ENCODE assay signal across 8 mouse cellular contexts in the genomic region with DNA sequence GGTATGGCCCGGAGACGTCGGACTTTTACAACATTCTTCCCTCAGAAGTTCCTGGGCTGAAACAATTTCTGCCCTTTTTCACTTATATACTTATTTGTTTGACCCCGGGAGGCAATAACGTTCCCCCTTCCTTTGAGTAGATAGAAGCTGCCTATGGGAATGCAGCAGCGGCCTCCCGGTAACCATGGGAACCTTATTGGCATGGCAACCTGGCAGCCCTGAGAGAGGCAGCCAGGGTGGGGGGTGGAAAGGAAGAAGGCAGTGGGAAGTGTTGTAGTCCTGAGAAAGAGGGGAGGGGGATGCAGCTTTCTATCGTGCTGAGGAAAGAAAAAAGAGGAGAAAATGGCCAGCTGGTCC. TPM values are rescaled to one million over a fixed set of nuclear protein-coding genes. Genes with fewer than 3 reads are reported as not detected.
DNase-seq lines count a peak whose midpoint lies in the region; ATAC-seq lines count a peak whose summit lies in the region.
"Had no signal": no experiment of that assay in that cellular context is flagged by ENCODE, and none has a peak within 500 bp of the region (broad histone marks: within the 10 kb centered on the region; RNA-seq: fewer than 3 reads in every experiment).

A gene (plus strand): TSS at position 221 of the 357 bp plus-strand sequence.

- peak within 1 kb of the TSS; percentile 16 for H3K4me3 ChIP-seq in hindbrain, embryonic 11.5 days (ENCODE audit: low read depth, low read length)

- peak within 1 kb of the TSS; percentile 40 for H3K9ac ChIP-seq in hindbrain, embryonic 11.5 days (ENCODE audit: low read depth, low read length)

- H3K4me2 ChIP-seq in hindbrain, embryonic 11.5 days (replicated peaks; ENCODE audit: low read depth, low read length) = peak within 1 kb of the TSS; percentile 31

- H3K36me3 ChIP-seq in hindbrain, embryonic 11.5 days (ENCODE audit: control insufficient read depth, insufficient read depth, low read length) = no peaks in the 10 kb centered on the region

- intact Hi-C loops in left cerebral cortex, postnatal 4 days (cut with DNase I) = no loop called here

- under 1% methylated on average over 8 of the region's 8 CpGs for WGBS in hindbrain, embryonic 11.5 days

- H3K4me1 ChIP-seq in hindbrain, embryonic 11.5 days (replicated peaks; ENCODE audit: control insufficient read depth, insufficient read depth, low read length) = peaks cover 2% of the 10 kb centered on the region; the same call in 1 of the 2 replicates

- peak; percentile 18 for DNase-seq in ovary, adult 18-20 months (ENCODE audit: low spot score)
- DNase-seq in ovary, postnatal 10 days (ENCODE audit: low spot score) = no peak
- DNase-seq in embryo, embryonic 10 days (ENCODE audit: low spot score) = peak; percentile 94
- DNase-seq in hindbrain, embryonic 11.5 days (ENCODE audit: low spot score) = peak; percentile 95
- peak; percentile 93 for DNase-seq in left cerebral cortex, postnatal 4 days
- DNase-seq in right cerebral cortex, postnatal 10 days (ENCODE audit: low spot score in 2 of 2) = peak; percentile 96 to 98
- no peak for DNase-seq in urinary bladder, postnatal 36 days (ENCODE audit: low spot score in 2 of 2)

- H3K9me3 ChIP-seq in hindbrain, embryonic 11.5 days (ENCODE audit: control insufficient read depth, low read length) = no peaks in the 10 kb centered on the region

- H3K27ac ChIP-seq in hindbrain, embryonic 11.5 days (ENCODE audit: low read depth, low read length) = peak within 1 kb of the TSS; percentile 90

- peak; percentile 98 for ATAC-seq in hindbrain, embryonic 11.5 days (ENCODE audit: low FRiP score)

- no peaks in the 10 kb centered on the region for H3K27me3 ChIP-seq in hindbrain, embryonic 11.5 days (ENCODE audit: control insufficient read depth, insufficient read depth, low read length)

RNA-seq across cellular contexts. Expression of the gene that starts here (rescaled TPM):
- polyA plus RNA-seq in hindbrain, embryonic 11.5 days (2014; fragmentation: Nextera tagmentation; extraction: Ambion mirVana) = 343 and 384 TPM in 2 replicates
- total RNA-seq in left cerebral cortex, postnatal 4 days (2021) = 100 to 1,000 TPM; 365 to 373 TPM
- total RNA-seq: common myeloid progenitor, adult 5-6 weeks had no signal

Comparison
In these comparisons a context has a peak if more than half of its experiments do, and no peak if none do; other contexts are left out.
1. DNase-seq: peak in ovary, adult 18-20 months (single experiment), embryo, embryonic 10 days (single experiment), hindbrain, embryonic 11.5 days (single experiment), left cerebral cortex, postnatal 4 days (single experiment) and right cerebral cortex, postnatal 10 days (2 of 2); none in ovary, postnatal 10 days (single experiment) and urinary bladder, postnatal 36 days (0 of 2).